Mouse (Mus musculus) frontal cortex, postnatal 36 days (tissue): ENCODE results near the gene Dusp15.
A peak's percentile ranks its signal among the peaks of the same experiment; 100 is the strongest.

Experiments
- DNase-seq, 2 experiments: peaks; one replicate each; pipeline ENCODE4 v3.0.0; 2022; ENCODE audit warnings: low spot score in 2 of 2

Dusp15 gene

DNA sequence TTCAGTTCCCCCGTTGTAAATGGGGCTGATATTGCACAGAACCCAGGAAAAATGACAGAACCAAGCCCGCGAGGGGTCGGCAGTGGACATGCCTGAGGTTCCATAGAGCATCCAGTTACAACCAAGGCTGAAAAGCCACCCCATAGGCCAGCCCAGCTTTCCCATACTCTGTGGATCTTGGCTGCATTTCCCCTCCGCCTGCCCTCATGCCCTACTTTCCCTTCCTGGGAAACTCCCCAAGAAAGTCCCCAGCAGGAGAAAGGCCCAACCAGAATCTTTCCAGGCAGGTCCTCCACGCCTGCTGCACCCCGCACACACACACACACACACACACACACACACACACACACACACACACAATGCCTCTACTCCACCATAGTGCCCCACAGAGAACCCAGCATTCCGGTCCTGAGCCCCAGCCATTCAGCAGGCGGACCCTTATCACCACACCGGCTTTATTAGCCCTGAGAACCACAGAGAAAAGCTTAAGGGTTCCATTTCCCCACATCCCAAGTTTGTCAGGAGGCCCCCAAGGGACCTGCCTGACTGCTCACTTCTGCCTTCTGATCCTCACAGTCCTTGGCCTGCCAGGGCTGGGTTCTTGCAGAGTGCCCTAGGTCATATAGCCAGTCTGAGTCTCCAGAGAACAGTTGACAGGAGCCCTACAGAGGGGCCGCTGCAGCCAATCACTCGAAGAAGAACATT lies 19.9 kb downstream of the Dusp15 start:
- DNase-seq: no peak

DNA sequence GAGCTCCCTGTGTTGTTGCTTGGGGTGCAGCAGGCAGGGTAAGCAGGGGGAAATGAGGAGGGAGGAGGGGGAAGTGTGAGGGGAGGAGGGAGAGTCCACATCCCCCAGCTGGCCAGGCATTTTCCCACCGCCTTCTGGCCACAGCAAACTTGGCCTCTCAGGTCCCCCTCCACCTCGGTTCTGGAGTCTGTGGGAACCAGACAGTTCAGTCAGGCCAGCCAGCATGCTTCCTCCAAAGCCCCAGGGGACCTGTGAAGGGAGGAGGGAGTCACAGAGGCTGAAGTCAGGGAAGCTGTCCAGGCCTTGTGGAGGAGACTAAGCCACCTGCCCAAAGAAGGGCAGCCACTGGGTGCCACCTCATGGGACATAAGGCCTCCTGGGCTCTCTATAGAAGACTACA lies 21.2 kb downstream of the Dusp15 start:
- DNase-seq: no peak

DNA sequence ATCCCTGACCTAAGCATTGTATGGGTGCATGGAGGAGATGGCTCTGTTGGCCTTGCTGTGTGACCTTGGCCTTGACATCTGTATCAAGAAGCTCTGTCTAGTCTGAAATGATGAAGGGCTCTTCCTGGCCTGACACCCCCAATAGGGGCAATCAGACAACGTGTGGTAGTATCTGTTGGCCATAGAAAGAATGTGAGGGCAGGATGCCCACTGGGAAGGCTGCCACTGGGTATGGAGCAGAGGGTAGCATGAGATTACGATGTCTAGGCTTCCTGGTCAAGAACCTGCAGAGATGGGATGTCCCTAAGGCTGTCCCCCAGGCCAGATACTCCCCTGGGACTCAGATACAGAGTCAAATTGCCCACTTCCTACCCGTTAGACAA lies 22.5 kb downstream of the Dusp15 start:
- no peak for DNase-seq

DNA sequence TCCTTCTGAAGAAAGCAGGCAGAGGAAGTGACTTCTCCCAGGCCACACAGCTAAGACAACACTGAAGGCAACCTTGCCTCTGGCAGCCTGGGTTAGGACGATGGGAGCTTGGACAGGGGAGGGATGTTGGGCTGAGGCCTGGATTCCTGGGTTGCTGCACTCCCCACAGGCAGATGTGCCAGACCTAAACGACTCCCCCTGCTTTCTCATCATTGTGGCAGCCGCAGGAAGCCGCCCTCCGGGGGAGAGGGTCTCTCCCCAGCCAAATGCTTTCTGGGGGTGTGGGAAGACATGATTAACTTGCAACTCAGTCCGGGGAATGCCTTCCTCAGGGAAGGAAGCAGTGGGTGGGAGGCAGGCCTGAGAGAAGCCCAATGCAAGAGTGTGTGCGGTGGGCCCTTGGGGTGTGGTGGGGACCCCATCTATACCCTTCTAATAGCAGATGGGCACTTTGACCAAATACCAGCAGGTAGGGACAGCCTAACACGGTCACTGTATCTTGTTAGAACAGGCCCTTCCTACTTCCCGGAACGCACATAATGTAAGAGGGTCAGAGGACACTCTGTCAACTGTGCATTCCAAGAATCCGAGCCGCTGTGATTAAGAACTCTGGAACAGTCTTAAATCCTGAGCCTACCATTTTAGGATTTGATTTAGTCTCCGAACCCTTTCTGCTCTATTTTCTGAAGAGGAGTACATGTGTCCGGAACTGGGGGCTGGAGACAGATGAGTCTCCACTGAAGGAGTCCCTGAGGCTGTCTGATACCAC lies 23.1 kb downstream of the Dusp15 start:
- DNase-seq: no peak

DNA sequence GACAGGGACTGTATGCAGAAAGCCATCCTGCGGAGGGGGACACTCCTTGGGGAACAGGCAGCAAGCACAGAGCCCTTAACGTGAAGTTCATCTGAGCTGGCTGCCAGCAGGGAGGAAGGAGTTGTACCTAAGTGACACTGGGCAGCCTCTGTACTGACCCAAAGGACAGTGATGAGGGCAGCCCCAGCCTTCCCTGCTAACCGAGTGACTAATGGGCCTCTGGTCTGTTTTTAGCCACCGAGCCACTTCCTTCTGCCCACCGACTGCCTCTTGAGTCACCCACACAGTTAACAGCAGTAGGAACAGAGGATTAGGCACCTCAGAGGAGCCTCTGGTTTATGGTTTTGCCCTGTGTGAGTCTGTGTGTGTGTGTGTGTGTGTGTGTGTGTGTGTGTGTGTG lies 24.1 kb downstream of the Dusp15 start:
- DNase-seq: no peak

DNA sequence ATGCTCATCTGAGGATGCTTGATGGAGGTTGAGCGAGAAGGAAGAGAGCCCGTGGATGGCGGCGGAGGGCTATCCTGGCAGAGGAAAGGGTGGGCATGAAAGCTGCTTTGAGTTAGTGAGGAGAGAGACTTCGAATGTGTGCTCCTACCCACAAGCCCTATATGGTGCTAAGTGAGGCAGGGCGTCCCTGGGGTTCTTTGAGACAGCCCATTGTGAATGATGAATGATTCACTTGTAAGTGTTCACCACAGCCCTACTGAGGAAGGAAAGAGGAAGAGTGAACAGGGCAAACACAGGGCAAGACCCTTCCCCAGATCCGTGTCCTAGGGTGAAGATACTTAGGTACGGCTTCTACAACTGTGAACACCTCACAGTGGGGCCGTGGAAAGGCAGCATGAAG lies 24.6 kb downstream of the Dusp15 start:
- DNase-seq: no peak

DNA sequence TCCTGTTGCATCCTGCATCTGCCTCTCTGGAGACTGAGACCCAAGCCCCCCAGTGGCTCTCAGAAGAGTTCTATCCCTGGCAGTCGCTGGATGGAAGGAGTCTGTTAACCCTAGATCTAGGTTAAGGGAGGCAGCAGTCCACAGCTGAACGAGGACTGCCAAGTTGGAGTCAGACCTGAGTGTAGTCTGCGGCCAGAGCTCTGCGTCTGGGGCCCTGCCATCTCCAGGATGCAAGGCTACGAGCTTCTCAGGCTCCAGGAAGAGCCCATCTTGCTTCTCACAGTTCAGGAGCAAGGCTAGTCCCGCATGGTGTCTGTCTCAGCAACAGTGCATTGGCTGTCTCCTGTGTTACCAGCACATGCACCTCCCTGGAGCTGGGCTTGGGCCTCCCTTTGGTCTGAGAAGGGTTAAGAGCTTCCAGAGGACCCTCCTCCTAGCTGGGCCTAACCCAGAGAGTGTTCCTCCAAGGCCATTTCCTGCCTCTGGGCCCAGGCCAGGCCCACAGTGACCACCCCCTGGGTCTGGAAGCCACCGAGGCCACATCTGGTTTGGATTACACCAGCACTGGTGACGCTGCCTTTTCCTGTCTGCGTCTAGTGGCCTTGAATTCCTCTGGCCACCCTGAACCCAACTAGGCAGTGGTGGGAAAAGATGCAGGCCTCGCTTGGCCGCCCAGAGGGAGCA lies 26.2 kb downstream of the Dusp15 start:
- no peak for DNase-seq

DNA sequence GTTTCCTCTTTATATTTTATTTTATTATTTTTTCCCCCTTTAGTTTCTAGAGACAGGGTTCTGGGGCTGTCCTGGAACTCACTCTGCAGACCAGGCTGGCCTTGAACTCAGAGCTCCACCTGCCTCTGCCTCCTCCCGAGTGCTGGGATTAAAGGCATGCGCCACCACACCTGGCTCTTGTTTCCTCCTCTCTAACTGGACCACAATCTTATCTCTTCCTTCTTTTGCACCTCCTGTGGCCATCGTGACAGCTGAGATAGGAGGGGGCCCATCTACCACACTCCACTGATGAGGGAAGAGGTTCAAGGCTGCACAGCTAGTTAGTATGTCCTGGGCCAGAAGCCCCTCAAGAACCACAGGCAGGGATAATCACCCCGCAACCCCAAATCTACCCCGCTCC lies 27.0 kb downstream of the Dusp15 start:
- DNase-seq: no peak

DNA sequence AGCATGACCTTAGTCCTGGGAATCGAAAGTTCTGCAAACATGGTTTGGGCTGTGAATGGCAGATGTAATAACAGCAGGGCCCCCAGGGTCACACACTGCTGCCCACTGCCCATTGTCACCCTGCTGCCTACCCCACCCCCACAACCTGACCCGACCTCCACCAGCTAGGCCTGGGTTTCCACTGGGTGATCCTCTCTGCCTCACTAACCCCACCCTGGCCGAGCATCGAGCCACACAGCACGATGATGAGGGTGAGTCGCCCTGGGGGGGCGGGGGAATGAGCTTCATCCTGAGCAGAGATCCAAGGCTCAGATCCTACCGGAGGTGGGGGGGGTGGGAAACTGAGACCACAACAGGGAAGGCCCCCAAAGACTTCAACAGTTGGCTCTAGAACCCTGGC lies 27.4 kb downstream of the Dusp15 start:
- DNase-seq: no peak

DNA sequence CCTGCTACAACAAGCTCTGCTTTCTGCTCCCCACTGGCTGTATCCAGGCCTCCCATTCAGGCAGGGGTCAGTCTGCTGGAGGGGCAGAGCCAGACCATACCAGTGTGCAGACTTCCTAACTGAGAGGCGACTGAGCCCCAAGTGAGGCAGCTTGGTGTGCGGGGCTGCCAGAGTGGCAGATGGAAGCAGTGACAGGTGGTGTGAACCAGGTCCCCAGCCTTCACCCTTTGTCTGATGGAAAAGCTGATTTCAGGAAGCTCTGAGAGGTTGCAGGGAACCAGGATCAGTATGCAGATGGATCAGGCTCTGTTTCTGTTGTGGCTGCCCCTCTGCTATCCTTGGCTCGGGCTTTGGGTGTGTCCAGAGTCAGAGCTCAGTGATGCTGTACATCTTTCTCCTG lies 27.9 kb downstream of the Dusp15 start:
- no peak for DNase-seq

DNA sequence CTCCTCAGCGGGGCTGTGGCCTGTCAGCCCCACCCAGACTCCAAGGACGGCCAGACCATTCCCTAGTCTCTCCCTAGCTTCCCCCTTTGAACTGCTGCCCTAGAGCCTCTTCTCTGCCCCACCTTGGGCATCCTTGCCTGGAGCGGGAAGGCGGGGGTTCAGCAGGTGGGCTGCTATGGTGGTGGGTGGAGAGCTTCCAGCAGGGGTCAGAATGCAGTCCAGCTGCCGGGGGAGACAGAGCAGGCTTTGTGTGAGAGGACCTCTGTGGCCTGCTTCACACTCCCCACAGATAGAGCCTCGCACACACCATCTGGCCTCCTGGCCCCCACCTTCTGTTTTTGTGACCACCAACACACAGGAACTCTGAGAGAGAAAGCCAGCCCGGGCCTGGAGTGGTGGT lies 29.1 kb downstream of the Dusp15 start:
- no peak for DNase-seq

DNA sequence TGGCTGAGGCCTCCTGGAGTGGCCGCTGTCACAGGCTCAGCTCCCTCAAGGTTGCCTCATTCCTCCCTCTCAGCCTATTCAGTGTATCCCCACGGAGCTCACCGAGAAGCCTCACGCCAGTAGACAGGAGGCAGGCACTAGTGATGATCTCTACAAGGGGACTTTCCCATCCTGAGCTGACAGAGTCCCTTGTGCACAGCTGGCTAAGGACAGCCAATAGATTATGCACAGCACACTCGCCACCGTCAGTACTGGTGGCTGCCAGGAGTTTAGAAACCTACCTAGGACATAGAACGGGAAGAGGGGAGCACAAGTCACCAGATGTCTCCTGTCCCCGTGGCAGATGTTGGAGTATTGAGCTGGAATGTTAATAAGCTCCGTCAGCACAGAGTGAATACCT lies 33.8 kb downstream of the Dusp15 start:
- no peak for DNase-seq

DNA sequence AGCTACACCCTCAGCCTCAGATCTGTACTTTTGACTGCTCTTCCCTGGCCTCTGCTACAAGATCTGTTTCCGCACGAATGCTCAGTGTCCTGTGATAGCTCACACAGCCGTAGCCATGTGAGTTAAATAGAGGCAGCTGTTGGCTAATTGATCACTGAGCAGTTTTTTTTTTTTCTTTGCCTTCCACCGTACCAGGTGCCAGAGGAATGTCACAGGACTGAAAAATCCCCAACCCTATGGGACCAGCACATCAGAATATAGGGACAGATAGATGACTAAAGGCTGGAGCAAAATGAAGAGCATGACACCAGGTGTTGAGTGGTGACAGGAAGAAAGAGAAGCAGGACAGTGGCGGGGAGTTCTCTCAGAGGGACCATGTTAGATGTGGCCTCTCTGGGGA lies 35.4 kb downstream of the Dusp15 start:
- no peak for DNase-seq

DNA sequence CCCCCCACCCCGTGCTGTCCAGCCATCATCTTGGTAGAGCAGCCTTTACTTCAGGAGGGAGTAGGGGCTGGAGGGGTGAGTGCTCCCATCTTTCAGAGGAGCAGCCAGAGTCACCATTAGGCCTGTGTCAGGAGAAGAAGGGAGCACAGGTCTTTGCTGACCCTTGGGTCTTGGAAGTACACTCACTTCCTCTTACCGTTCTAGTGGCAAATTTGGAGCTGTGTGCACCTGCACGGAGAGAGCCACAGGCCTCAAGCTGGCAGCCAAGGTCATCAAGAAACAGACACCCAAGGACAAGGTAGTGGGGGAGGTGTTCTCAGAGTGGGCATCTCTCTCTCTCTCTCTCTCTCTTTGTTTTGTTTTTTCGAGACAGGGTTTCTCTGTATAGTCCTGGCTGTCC lies 36.0 kb downstream of the Dusp15 start:
- DNase-seq: no peak

DNA sequence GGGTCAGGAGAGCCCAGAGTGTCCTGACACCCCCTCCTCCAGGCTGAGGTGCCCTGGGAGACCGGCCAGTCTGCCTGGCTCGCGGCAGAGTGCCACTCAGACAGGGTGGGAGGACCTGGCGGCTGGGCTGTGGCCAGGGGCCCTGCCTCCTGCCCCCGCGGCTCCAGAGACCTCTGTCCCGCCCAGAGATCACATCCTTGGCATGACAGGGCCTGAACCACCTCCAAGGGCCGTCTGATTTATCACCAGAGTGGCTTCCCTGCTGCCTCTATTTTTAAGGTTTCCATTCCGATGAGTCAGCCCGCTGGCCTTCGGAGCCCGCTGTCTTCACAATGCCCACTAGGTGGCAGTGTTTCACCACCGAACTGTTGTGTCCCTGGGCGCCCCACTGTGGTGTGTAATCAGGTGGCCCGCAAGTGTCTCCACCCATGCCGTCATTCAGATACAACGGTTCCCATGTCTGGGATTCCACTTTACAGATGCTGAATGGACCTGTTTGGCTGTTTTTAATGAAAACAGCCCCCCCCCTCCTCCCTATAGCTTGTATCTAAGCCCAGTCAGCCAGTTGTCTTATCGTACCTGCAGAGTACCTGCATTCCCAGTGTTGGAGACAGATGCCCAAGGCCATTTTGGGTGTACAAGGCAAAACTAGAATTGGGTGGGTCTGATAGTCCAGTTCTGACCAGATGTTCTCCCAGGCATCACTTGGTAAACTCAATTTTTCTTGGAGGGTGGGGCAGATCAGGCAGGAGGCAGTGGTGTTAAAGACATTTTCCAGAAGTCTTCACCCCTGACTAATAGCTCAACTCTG lies 37.0 kb downstream of the Dusp15 start:
- peak; percentile 87 to 93 for DNase-seq

DNA sequence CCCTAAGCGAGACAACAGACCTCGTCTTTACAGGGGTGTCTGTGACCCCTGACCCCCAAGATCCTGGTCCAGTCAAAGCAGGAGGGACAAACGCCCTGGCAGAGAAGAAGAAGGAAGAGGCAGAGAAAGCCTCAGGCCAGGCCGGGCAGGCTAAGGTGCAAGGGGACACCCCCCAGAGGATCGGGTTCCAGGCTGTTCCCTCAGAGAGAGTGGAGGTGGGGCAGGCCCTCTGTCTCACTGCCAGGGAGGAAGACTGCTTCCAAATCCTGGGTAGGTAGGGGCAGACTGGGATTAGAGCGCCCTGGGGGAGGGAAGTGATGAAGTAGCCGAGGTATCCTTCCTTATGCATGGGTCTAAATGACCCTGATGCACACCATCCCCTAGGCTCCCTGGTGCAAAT lies 38.0 kb downstream of the Dusp15 start:
- no peak for DNase-seq

DNA sequence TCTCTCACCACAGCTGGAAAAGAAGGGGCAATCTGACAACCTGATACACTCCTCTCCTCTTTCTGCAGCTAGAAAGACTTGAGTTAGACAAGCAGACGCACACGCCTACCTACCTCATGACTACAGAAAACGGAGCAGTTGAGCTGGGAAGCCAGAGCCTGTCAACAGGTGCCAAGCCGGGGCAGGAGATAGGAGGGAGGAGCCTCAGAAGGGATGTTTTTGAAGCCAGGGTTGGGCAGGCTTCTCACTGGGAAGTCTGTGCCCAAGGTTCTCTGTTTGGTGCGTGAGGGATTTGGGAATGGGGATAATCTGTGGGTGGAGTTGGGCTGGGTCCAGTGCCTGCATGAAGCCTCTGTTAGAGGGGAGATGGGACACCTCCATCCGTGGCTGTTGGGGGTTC lies 40.1 kb downstream of the Dusp15 start:
- no peak for DNase-seq

DNA sequence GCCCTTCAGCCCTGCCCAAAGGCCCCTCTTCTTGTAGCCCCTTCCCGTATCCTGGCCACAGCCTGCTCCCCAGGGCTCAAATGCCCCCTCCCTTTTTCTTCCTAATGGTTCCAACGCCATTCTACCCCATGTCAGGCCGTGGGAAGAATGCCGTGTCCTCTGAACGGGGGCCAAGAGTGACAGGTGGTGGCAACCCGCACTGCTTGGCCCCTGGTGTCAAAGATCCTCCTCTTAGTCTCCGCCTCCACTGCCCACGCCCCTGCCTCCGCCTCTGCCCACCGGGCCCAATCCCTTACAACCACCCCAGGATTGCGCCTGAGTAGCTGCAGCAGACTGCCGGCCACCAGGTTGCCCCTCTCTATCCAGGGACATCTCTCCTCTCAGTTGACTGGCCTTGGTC lies 40.5 kb downstream of the Dusp15 start, which contains the start of gene Mylk2:
Gene Mylk2, plus strand, starts transcription at position 322 of the 400 bp plus-strand sequence.
- no peak for DNase-seq

DNA sequence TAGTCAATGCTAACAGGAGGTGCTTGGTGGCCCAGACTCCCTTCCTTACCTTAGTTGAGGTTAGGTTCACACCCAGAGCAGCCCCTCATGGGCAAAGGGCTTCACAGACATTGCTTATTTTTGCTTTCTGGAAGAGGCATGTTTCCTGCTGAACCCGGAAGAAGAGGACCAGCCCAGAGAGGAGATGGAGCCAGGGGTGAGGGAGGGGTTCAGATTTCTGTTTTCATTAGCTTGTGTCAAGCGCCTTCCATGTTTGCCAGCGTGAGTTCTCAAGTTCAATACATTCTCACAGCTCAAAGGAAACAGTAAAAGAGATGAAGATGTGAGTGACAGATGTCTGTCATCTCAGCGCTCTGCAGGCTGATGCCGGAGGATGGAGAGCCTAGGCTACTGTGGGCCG lies 41.6 kb downstream of the Dusp15 start:
- DNase-seq: no peak

DNA sequence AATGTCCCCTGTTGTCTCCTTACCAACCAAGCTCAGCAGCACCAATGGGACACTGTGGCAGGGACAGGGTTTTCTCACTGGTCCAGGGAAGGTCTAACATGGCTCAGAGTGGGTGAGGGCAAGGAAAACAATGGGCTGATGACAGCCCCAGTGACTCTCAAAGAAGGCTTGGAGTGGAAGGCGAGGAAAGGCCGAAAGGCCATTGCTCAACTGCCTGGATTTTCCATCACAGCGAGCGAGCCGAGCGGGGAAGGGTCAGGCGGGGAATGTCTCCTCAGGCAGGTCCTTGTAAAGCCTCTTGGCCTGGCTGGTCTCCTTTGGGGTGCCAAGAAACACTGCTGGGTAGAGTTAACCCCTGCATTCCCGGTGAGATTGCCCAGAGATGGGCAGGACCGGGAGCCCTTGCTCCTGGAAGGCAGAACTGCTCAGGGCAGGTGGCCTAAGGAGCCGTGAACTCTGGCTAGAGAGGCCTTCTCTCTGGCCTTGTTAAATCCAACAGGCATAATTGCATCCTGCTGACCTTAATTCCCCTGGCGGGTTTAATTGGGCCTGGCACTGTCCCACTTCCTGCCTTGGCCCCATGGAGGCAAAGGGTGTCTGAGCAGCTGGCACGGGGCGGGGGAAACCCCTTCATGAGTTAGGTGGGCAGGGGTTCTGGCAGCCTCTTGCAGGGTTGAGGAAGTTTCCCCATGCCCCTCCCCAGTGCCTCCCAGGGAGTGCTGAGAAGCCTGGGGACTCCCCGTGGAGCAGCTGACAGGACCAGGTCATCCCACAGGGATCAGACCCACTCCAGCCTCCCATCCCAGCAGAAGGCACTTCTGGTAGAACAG lies 44.2 kb downstream of the Dusp15 start:
- DNase-seq: no peak
